Mouse (Mus musculus) midbrain, embryonic 13.5 days (tissue): ENCODE measurements around the gene Skint4. TPM values are rescaled to one million over a fixed set of nuclear protein-coding genes. Genes with fewer than 3 reads are reported as not detected.

Experiments used
- ATAC-seq: fragments of 200-750 bp; cut with Nextera tagmentation; 2 replicates; pipeline ENCODE4 v1.8.0; 2017; ENCODE audit warnings: mild to moderate bottlenecking, moderate TSS enrichment, moderate library complexity
- H3K27ac ChIP-seq: fragments of 300-500 bp; sonication (generic); 2 replicates; pipeline ENCODE4 v1.5.1; 2015; ENCODE audit warnings: inconsistent platforms, mild to moderate bottlenecking, moderate library complexity
- H3K27me3 ChIP-seq: fragments of 300-500 bp; sonication (generic); 2 replicates; pipeline ENCODE4 v1.6.1; 2015; ENCODE audit warnings: mild to moderate bottlenecking, inconsistent platforms
- H3K36me3 ChIP-seq: fragments of 300-500 bp; sonication (generic); 2 replicates; pipeline ENCODE4 v1.6.1; 2015; ENCODE audit warnings: mild to moderate bottlenecking, inconsistent platforms
- H3K4me1 ChIP-seq: fragments of 300-500 bp; sonication (generic); replicated peaks from 2 replicates; pipeline ENCODE4 v1.6.1; 2015; ENCODE audit warnings: inconsistent platforms
- H3K4me2 ChIP-seq: fragments of 300-500 bp; sonication (generic); replicated peaks from 2 replicates; pipeline ENCODE4 v1.6.1; 2015; ENCODE audit warnings: moderate library complexity, mild to moderate bottlenecking, inconsistent platforms
- H3K4me3 ChIP-seq: fragments of 300-500 bp; sonication (generic); replicated peaks from 2 replicates; pipeline ENCODE4 v1.5.1; 2015; ENCODE audit warnings: mild to moderate bottlenecking, inconsistent platforms
- H3K9ac ChIP-seq: fragments of 300-500 bp; sonication (generic); replicated peaks from 2 replicates; pipeline ENCODE4 v1.6.1; 2015; ENCODE audit warnings: mild to moderate bottlenecking, inconsistent platforms
- H3K9me3 ChIP-seq: fragments of 300-500 bp; sonication (generic); 2 replicates; pipeline ENCODE4 v1.6.1; 2016; ENCODE audit warnings: mild to moderate bottlenecking, inconsistent platforms
- polyA plus RNA-seq: library from polyadenylated mRNA; unstranded; fragments of >200 nt; fragmentation: Nextera tagmentation; extraction: Ambion mirVana; gene quantifications from 2 replicates; pipeline ENCODE4 v1.2.1, GENCODE M21; 2015

The Skint4 gene
- polyA plus RNA-seq, result not detected in 2 replicates

- Histone ChIP-seq H3K9ac (no peak within 1 kb of the TSS), H3K27me3 (no peaks in the 10 kb centered on the region), H3K36me3 (no peaks in the 10 kb centered on the region), H3K27ac (no peak within 1 kb of the TSS), H3K4me1 (no peaks in the 10 kb centered on the region), H3K9me3 (peaks cover 3% of the 10 kb centered on the region), H3K4me2 (no peak within 1 kb of the TSS), H3K4me3 (no peak within 1 kb of the TSS)
- no peak for ATAC-seq
These were observed at the start of gene Skint4 for GRCm38 (mm10) chr4:112071716-112072115. TSS of gene Skint4 (plus strand) at chr4:112072016.

Other genes starting within 250 kb of the Skint4 start
- gene Slc5a9, start 169.1 kb upstream of the Skint4 start, polyA plus RNA-seq, result not detected in 2 replicates
- not detected in 2 replicates for gene Skint8, start 152.6 kb upstream of the Skint4 start, polyA plus RNA-seq
- not detected in 2 replicates for gene Skint7, start 99.1 kb upstream of the Skint4 start, polyA plus RNA-seq
- not detected in 2 replicates for gene Skint1, start 65.7 kb upstream of the Skint4 start, polyA plus RNA-seq
- gene Skint3, start 160.2 kb downstream of the Skint4 start, polyA plus RNA-seq, result not detected in 2 replicates